Mouse (Mus musculus): ENCODE measurements around the gene Olfr1448. TPM values are rescaled to one million over a fixed set of nuclear protein-coding genes. Genes with fewer than 3 reads are reported as not detected.
"Not testable (repeated sequence)": the region's sequence is repeated elsewhere in the genome, so short reads cannot be mapped to it uniquely, and the experiment has no call there.

Gene Olfr1448
- not detected for total RNA-seq (2021)
- long read RNA-seq, experiment 1: 0 reads
- long read RNA-seq, experiment 2: 0 reads

- no peak for TF ChIP-seq CTCF (conservative IDR thresholded peaks at IDR 0.05)
- no peak within 1 kb of the TSS for H3K4me3 ChIP-seq
- no peak within 1 kb of the TSS for H3K27ac ChIP-seq
- DNase-seq (ENCODE audit: low spot score in 2 of 2): no peak
Observed at GRCm38 (mm10) chr19:12924319-12924718, at the start of gene Olfr1448. Gene Olfr1448 (minus strand): TSS chr19:12924419.

DNA sequence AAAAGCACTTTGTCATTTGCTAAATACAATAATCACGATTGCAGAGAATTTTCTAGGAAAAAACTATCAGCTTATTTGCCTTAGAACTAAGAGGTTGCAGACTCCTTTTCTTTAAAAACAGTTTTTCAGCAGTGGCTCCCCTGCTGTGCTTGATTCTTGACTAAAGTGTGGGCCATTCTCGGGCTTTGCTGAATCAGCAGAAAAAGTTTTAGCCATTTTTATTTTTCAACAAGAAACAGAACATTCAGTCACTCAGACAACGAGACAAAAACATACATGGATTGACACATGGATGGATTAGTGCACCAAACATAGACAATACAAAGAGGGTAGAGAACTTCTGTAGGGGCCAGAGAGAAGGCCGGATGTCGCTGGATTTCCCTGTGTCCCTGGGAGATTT lies 45.9 kb upstream of the Olfr1448 start:
- H3K4me3 ChIP-seq; DNase-seq (ENCODE audit: low spot score in 2 of 2); H3K27ac ChIP-seq: not testable (repeated sequence)

GRCm38 (mm10) chr19:12949958-12950357 lies 25.7 kb upstream of the Olfr1448 start, which contains the start of gene Olfr1450:
Gene Olfr1450 (plus strand): TSS chr19:12950258.
- no peak for TF ChIP-seq CTCF (conservative IDR thresholded peaks at IDR 0.05)
- no peak for DNase-seq (ENCODE audit: low spot score in 2 of 2)
- H3K27ac ChIP-seq: no peak within 1 kb of the TSS
- H3K4me3 ChIP-seq: no peak within 1 kb of the TSS

DNA sequence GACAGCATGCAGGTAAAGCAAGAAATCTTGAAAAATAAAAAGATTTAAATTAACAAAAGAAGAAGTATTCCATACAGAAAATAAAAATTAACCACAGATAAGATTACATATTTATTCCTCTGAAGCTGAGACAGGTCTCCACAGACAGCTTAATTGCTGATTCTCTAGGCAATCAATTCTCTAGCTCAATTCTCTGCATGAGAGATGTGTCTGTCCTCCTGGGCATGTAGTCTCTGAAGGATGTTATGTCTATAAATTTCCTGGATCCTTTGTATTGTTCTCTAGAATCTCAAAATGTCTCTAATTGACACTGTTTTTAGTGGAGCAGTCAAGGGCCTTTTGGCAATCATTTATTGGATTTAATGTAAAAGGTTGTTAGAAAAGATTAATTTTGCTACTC lies 6.3 kb upstream of the Olfr1448 start, which contains the start of gene Olfr1449:
Gene Olfr1449, plus strand, starts transcription at position 301 of the 400 bp plus-strand sequence.
- no peak within 1 kb of the TSS for H3K4me3 ChIP-seq
- no peak within 1 kb of the TSS for H3K27ac ChIP-seq
- no peak for DNase-seq (ENCODE audit: low spot score in 2 of 2)
- no peak for TF ChIP-seq CTCF (conservative IDR thresholded peaks at IDR 0.05)

DNA sequence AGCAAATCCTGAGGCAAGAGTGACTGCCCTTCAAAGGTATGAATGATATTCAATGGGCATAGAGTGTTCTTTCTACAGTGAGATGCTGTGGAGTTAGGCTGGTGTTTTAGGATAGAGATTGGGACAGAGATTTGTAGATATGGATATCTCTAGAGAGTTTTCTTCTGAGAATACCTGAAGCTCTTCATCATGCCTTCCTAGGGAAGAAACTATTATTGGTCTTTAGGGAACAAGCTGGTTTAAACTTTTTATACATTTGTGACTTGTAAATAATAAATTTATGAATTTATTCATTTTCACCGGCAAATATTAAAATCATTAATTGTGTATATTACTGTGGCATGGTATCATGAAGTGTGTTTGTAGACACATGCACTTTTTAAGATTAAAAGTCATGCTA lies 20.6 kb downstream of the Olfr1448 start, which contains the start of gene Olfr1447:
Gene Olfr1447, minus strand, starts transcription at position 101 of the 400 bp plus-strand sequence.
- H3K27ac ChIP-seq: no peak within 1 kb of the TSS
- DNase-seq (ENCODE audit: low spot score in 2 of 2): no peak
- no peak within 1 kb of the TSS for H3K4me3 ChIP-seq
- no peak for TF ChIP-seq CTCF (conservative IDR thresholded peaks at IDR 0.05)

- no peak for DNase-seq (ENCODE audit: low spot score in 2 of 2)
- H3K4me3 ChIP-seq: no peak within 1 kb of the TSS
- TF ChIP-seq CTCF (conservative IDR thresholded peaks at IDR 0.05): no peak
- H3K27ac ChIP-seq: no peak within 1 kb of the TSS
Observed at GRCm38 (mm10) chr19:12893424-12893823, 30.8 kb downstream of the Olfr1448 start, which contains the start of gene Olfr1446. Gene Olfr1446 (minus strand): TSS chr19:12893524.

- H3K4me3 ChIP-seq: no peak within 1 kb of the TSS
- DNase-seq (ENCODE audit: low spot score in 2 of 2): no peak
- TF ChIP-seq CTCF (conservative IDR thresholded peaks at IDR 0.05): no peak
- H3K27ac ChIP-seq: no peak within 1 kb of the TSS
Observed at GRCm38 (mm10) chr19:12883555-12883954, 40.7 kb downstream of the Olfr1448 start, which contains the start of gene Olfr1445. Gene Olfr1445 (plus strand): TSS chr19:12883855.

Other genes starting within 250 kb of the Olfr1448 start
- gene Olfr1443, start 246.3 kb downstream of the Olfr1448 start, total RNA-seq (2021): not detected
- gene Keg1, start 228.6 kb downstream of the Olfr1448 start, total RNA-seq (2021): not detected
- 1 to 10 TPM; 3.1 to 4.1 TPM for gene Cntf, start 158.8 kb downstream of the Olfr1448 start, total RNA-seq (2021)
- 10 to 100 TPM; 87.6 to 94.8 TPM for gene Zfp91, start 128.3 kb downstream of the Olfr1448 start, total RNA-seq (2021)
- 1 to 10 TPM; 1.1 to 1.3 TPM for gene Lpxn, start 128.2 kb downstream of the Olfr1448 start, total RNA-seq (2021)
- not detected for gene Gm5244, start 77.7 kb downstream of the Olfr1448 start, total RNA-seq (2021)
- gene Olfr1444, start 67.1 kb downstream of the Olfr1448 start, total RNA-seq (2021): not detected
- gene Olfr1445, start 40.6 kb downstream of the Olfr1448 start, total RNA-seq (2021): not detected
- not detected for gene Olfr1446, start 30.9 kb downstream of the Olfr1448 start, total RNA-seq (2021)
- gene Olfr1447, start 20.7 kb downstream of the Olfr1448 start, total RNA-seq (2021): not detected
- gene Olfr1449, start 6.4 kb upstream of the Olfr1448 start, total RNA-seq (2021): not detected
- gene Olfr1450, start 25.8 kb upstream of the Olfr1448 start, total RNA-seq (2021): not detected
- not detected for gene Olfr1451, start 70.6 kb upstream of the Olfr1448 start, total RNA-seq (2021)
- gene Olfr1453, start 103.9 kb upstream of the Olfr1448 start, total RNA-seq (2021): not detected
- not detected for gene Olfr1454, start 136.2 kb upstream of the Olfr1448 start, total RNA-seq (2021)
- gene Olfr1457, start 173.5 kb upstream of the Olfr1448 start, total RNA-seq (2021): not detected
- not detected for gene Olfr1458, start 182.4 kb upstream of the Olfr1448 start, total RNA-seq (2021)
- under 1 TPM; 0.12 to 0.26 TPM for gene Olfr1459, start 225.1 kb upstream of the Olfr1448 start, total RNA-seq (2021)
- not detected for gene Olfr1461, start 238.6 kb upstream of the Olfr1448 start, total RNA-seq (2021)

All from layer of hippocampus, adult 2 months (tissue).